Mouse (Mus musculus): ENCODE data around the gene Pnma1.

- no peak for TF ChIP-seq POLR2A (IDR thresholded peaks at IDR 0.05; ENCODE audit: insufficient read length, low read depth)
- no peak for TF ChIP-seq TCF3 (IDR thresholded peaks at IDR 0.05; ENCODE audit: insufficient read length, low read depth)
- TF ChIP-seq TCF12 (IDR thresholded peaks at IDR 0.05; ENCODE audit: insufficient read depth, poor library complexity, severe bottlenecking), result no peak
- TF ChIP-seq E2F4 (IDR thresholded peaks at IDR 0.05; ENCODE audit: insufficient read depth), result no peak
- TF ChIP-seq MYOG (IDR thresholded peaks at IDR 0.05; ENCODE audit: control insufficient read depth in 1 of 3, insufficient read depth in 1 of 3, insufficient read length in 2 of 3, low read depth in 2 of 3), result no peak
- TF ChIP-seq SRF (IDR thresholded peaks at IDR 0.05; ENCODE audit: control insufficient read depth, insufficient read length, low read depth), result no peak
- no peak for TF ChIP-seq MAX (IDR thresholded peaks at IDR 0.05; ENCODE audit: low read depth)
- no peak for TF ChIP-seq POLR2AphosphoS2 (IDR thresholded peaks at IDR 0.05; ENCODE audit: insufficient read length, low read depth)
- no peak for TF ChIP-seq MYOD1 (IDR thresholded peaks at IDR 0.05; ENCODE audit: control insufficient read depth in 1 of 3, insufficient read length in 2 of 3, low read depth in 2 of 3)
Measured at GRCm38 (mm10) chr12:84099605-84100004, 48.7 kb downstream of the Pnma1 start.
